Mouse (Mus musculus) ES-Bruce4 (cell line): ENCODE measurements at regions not wholly inside any gene's neighbourhood (a gene's known extent, or its start where the extent isn't known, plus 50 kb on each side); places are given as distances from the start of the nearest gene placed in this dataset.

ENCODE experiments used
- CTCF ChIP-seq: IDR thresholded peaks from one replicate; pipeline ENCODE4 v1.8.1; 2011; ENCODE audit warnings: low read depth, low read length
- POLR2A ChIP-seq: IDR thresholded peaks from one replicate; pipeline ENCODE4 v1.8.1; 2011; ENCODE audit warnings: low read length; ENCODE audit not compliant: insufficient read depth

DNA sequence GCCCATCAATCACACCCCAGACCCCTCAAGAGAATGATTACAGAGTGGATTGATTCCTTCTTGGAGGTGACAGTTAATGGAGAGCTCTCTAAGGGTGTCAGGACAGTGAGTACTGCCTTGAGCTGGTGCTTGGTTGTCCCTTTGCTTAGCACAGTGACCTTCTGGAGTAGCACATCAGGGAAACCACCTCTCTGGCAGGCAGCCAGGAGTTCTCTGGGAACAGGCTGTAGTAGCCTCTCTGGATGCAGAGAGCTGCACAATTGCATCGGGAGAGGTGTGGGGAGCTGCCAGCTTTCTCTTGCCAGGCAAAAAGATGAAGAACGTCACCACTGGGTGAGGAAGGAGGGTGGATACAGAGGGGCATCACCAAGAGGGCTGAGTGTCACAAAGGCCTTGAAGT, 84.0 kb upstream of the Max start:
- TF ChIP-seq CTCF, result no peak
- TF ChIP-seq POLR2A, result no peak
